Mouse (Mus musculus) cortical plate, adult 2 months (tissue): ENCODE measurements around the gene H2afy2.

Source experiments
- CTCF ChIP-seq: fragments of 200-500 bp; IDR thresholded peaks from 2 replicates; pipeline ENCODE4 v1.5.1; 2011; ENCODE audit warnings: mild to moderate bottlenecking, control low read depth, low read length; ENCODE audit not compliant: insufficient read depth; ENCODE audit errors: extremely low read depth
- POLR2A ChIP-seq: fragments of 200-500 bp; IDR thresholded peaks from 2 replicates; pipeline ENCODE4 v1.6.1; 2011; ENCODE audit warnings: mild to moderate bottlenecking, low read length, control low read depth; ENCODE audit not compliant: insufficient read depth; ENCODE audit errors: extremely low read depth

DNA sequence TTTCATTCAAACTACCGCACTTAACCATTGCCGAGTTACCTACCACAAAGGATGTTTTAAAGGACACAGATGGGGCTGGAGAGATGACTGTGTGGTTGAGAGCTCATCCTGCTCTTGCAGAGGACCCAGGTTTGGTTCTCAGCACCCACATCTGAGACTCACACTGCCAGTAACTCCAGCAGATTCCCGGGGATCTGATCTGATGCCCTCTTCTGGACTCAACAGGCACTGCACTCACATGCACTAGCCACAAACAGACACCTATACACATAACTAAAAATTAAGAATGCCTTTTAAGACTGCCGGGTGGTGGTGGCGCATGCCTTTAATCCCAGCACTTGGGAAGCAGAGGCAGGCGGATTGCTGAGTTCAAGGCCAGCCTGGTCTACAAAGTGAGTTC is 53.8 kb downstream of the H2afy2 start:
- TF ChIP-seq CTCF (no peak), POLR2A (no peak)
